Comparison of ENCODE assay signal across 9 mouse cellular contexts in the genomic region with DNA sequence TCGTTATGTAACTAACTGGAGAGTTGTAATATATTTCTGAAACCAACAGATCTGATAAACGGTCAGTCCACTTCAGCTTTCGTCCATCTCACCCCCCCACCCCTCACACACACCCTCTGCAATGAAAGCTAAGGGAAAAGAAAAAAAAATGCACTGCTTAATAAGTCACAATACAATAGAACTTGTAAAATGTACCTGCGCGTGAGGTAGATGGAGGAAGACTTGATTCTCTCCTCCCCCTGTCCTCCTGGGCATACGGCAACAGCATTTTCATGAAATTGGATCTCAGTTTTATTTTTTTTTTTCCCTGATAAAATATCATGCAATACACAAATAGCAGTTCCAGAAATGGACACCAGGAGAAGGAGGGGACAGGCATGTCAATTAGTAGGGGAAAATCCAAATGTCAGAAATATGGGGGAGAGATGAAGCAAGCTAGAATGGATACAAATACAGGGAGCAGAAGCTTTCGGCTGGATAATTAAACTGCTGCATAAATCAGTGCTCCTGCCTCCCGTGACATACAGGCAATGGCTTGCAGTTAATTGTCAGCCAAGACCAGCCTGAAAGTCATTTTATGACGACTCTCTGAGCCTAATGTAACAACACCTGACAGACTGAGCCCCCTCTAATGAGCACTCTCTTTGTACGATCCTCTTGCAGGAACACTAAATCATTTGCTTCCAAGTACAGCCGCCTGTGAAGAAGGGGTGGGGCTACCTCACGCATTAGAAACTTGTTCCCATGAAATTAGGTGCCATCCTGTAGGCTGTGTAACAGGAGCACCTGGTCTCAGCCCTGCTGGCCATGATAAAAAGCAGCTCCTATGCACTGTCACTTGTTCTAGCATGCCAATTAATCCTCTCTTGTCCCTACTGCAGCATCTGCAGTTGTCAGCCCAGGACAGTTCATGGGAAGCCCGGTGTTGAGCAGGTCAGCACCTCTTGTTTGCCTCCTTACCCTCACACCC. TPM values are rescaled to one million over a fixed set of nuclear protein-coding genes. Genes with fewer than 3 reads are reported as not detected.
DNase-seq lines count a peak whose midpoint lies in the region; ATAC-seq lines count a peak whose summit lies in the region.
"Had no signal": no experiment of that assay in that cellular context is flagged by ENCODE, and none has a peak within 500 bp of the region (broad histone marks: within the 10 kb centered on the region; RNA-seq: fewer than 3 reads in every experiment).

No protein-coding gene starts in this region.

- WGBS in heart, embryonic 14.5 days, result 61% methylated on average over 13 of the region's 13 CpGs
- WGBS in embryonic facial prominence, embryonic 15.5 days, result 49% methylated on average over 13 of the region's 13 CpGs

- H3K4me3 ChIP-seq in heart, embryonic 14.5 days (ENCODE audit: control insufficient read depth in 1 of 2, insufficient read depth in 1 of 2, low read depth in 1 of 2, low read length in 2 of 2), result no peak overlapping the region
- no peak overlapping the region for H3K4me3 ChIP-seq in embryonic facial prominence, embryonic 15.5 days (replicated peaks)

- H3K4me1 ChIP-seq in heart, embryonic 14.5 days (ENCODE audit: control insufficient read depth in 2 of 2, insufficient read depth in 2 of 2, low read length in 2 of 2), result peaks cover 9 to 10% of the 10 kb centered on the region in 2 experiments; a peak in 3 of 4 replicates
- peaks cover 3% of the 10 kb centered on the region; the same call in 1 of the 2 replicates for H3K4me1 ChIP-seq in embryonic facial prominence, embryonic 15.5 days

- 0 out of 2 replicates have a peak overlapping the region, but pooled peaks have one; percentile 16 for H3K4me2 ChIP-seq in heart, embryonic 14.5 days (ENCODE audit: low read length)
- H3K4me2 ChIP-seq in embryonic facial prominence, embryonic 15.5 days (replicated peaks), result peak overlapping the region; percentile 8; the same call in 1 of the 2 replicates

- H3K9ac ChIP-seq in heart, embryonic 14.5 days (ENCODE audit: low read length), result no peak overlapping the region
- no peak overlapping the region for H3K9ac ChIP-seq in embryonic facial prominence, embryonic 15.5 days

- intact Hi-C loops in heart, postnatal 10 days (cut with DNase I), result loop anchor here (10.0 kb wide), 1 partner anchor 211 kb away; no protein-coding TSS in a partner anchor

- no peak for ATAC-seq in heart, embryonic 14.5 days (ENCODE audit: insufficient number of reproducible peaks, insufficient read depth, low FRiP score, low read depth)
- no peak for ATAC-seq in embryonic facial prominence, embryonic 15.5 days (ENCODE audit: insufficient number of reproducible peaks, low FRiP score, low TSS enrichment, low read depth)

- no peak overlapping the region for H3K27ac ChIP-seq in heart, embryonic 14.5 days (replicated peaks in 1 of 2; ENCODE audit: control insufficient read depth in 1 of 2, insufficient read depth in 1 of 2, low read depth in 2 of 2, low read length in 2 of 2)
- no peak overlapping the region for H3K27ac ChIP-seq in embryonic facial prominence, embryonic 15.5 days (replicated peaks)

- H3K9me3 ChIP-seq in heart, embryonic 14.5 days (ENCODE audit: control insufficient read depth, low read length), result no peaks in the 10 kb centered on the region
- H3K9me3 ChIP-seq in embryonic facial prominence, embryonic 15.5 days (replicated peaks), result no peaks in the 10 kb centered on the region

- DNase-seq in heart, postnatal 10 days, result no peak
- DNase-seq in 3T3-L1 (ENCODE audit: low read depth, low spot score), result peak; percentile 44
- DNase-seq in layer of hippocampus, postnatal 36 days, result peak; percentile 61 to 64
- no peak for DNase-seq in thymus, postnatal 25 days
- DNase-seq in adipocyte (ENCODE audit: low spot score), result no peak
- DNase-seq in thymus, postnatal 36 days, result no peak
- DNase-seq: kidney, postnatal 36 days had no signal

- peaks cover 10% of the 10 kb centered on the region; the same call in 1 of the 2 replicates for H3K36me3 ChIP-seq in heart, embryonic 14.5 days (ENCODE audit: control insufficient read depth, insufficient read depth, low read length)
- H3K36me3 ChIP-seq in embryonic facial prominence, embryonic 15.5 days, result 0 out of 2 replicates have a peak, but pooled peaks cover 3% of the 10 kb centered on the region

- no peaks in the 10 kb centered on the region for H3K27me3 ChIP-seq in heart, embryonic 14.5 days (ENCODE audit: control insufficient read depth, insufficient read depth, low read length)
- H3K27me3 ChIP-seq in embryonic facial prominence, embryonic 15.5 days, result no peaks in the 10 kb centered on the region

RNA-seq across cellular contexts. Expression of gene Inhba, which starts 11.7 kb away (rescaled TPM):
- 11.0 and 14.6 TPM in 2 replicates for polyA plus RNA-seq in heart, embryonic 14.5 days (2014; fragmentation: Nextera tagmentation; extraction: Ambion mirVana)
- total RNA-seq in heart, postnatal 10 days (2021), result 1 to 10 TPM; 7.1 to 9.3 TPM
- 21.6 and 28.7 TPM in 2 replicates for polyA plus RNA-seq in embryonic facial prominence, embryonic 15.5 days (2015; fragmentation: Nextera tagmentation; extraction: Ambion mirVana)
- total RNA-seq in layer of hippocampus, postnatal 36 days (2021), result 10 to 100 TPM; 13.1 to 14.3 TPM

Comparison
In these comparisons a context has a peak if more than half of its experiments do, and no peak if none do; other contexts are left out.
1. DNase-seq: peak in 3T3-L1 (single experiment) and layer of hippocampus, postnatal 36 days (2 of 2); none in heart, postnatal 10 days (0 of 2), thymus, postnatal 25 days (single experiment), adipocyte (single experiment) and thymus, postnatal 36 days (0 of 2).